Mouse (Mus musculus) urinary bladder, postnatal 25 days (tissue): ENCODE measurements at regions not wholly inside any gene's neighbourhood (a gene's known extent, or its start where the extent isn't known, plus 50 kb on each side); places are given as distances from the start of the nearest gene placed in this dataset.
"Not testable (repeated sequence)": the region's sequence is repeated elsewhere in the genome, so short reads cannot be mapped to it uniquely, and the experiment has no call there.

Experiments
- DNase-seq: peaks from one replicate; pipeline ENCODE4 v3.0.0; 2022; ENCODE audit warnings: low spot score

DNA sequence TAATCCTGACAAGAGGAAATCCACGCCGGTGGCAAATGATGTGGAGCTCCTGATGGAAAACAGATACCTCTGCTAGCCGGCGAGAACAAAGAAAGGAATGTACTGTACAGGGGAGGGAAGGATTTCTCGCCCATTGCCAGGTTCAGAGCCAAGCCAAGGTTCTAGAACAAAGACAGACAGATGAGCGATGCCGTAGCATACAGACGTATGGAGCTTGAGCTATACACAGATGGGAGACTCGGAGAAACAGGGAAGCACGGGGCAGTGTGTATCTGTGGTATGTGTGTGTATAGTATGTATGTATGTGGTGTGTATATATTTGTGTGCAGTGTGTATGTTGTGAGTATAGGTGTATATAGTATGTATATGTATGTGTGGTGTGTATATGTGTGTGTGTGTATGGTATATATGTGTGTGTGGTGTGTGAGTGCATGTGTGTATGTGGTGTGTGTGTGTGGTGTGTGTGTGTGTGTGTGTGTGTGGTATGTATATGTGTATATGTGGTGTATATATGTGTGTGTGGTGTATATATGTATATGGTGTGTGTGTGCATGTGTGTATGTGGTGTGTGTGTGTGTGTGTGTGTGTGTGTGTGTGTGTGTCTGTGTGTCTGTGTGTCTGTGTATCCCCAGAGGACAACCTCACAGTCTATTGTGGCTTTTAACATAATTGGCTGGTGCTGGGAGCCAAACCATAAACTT is 140.6 kb downstream of the Cand1 start:
- DNase-seq, result no peak

DNA sequence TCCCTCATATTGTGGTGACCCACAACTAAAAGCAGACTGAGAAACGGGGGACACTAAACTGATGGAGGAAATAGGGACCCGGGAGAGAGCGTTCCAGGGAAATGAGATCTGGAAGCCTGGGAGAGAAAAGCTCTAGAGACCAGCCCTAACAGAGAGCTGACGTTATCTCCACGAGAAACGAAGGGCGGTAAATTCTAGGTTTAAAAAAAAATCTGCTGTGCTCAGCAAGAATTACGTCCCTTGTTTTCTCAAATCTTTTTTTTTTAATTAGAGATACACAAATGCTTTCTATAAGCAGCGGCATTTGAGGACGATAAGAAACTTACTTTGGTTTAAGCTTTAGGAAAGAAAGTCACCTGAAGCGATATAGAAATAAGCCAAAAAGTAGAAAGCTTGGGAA is 145.7 kb downstream of the Cand1 start:
- no peak for DNase-seq

DNA sequence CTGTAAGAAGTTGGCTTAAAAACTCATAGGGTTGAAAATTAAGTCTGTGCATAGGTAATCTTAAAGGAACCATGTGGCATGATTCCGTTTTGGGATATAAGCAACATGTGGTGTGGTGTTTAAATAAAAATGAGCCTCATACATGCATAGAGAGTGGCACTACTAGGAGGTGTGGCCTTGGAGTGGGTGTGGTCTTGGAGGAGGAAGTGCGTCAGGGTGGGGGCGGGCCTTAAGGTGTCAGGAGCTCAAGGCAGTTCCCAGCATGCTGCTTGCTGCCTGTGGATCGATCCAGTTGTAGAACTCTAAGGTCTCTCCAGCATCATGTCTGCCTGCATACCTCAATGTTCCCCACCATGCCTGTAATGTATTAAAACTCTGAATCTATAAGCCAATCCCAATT is 152.0 kb downstream of the Cand1 start:
- no peak for DNase-seq

- DNase-seq, result no peak
Observed at GRCm38 (mm10) chr10:119087071-119087665, 152.7 kb downstream of the Cand1 start.

DNA sequence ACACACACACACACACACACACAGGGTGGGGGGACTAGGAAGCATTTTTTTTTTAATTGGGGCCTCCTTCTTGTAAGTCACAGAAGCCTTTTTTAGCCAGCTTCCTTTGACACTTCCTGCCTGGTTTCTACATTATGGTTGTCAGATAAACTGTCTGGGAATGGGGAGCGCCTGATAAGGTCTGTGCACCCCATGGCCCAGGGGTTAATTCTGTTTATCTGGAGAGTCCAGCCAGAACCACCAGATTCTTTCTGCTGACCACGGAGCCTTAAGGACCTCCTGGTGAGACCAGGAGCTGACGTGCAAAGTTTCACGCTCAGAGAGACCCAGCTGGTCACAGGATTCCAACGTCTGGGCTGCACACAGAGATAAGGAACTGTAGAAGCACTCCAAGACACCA is 153.4 kb downstream of the Cand1 start:
- DNase-seq, result no peak

- DNase-seq, result no peak
Observed at GRCm38 (mm10) chr10:119083431-119083830, 156.4 kb downstream of the Cand1 start.

- DNase-seq, result no peak
Observed at GRCm38 (mm10) chr10:119082861-119083260, 157.0 kb downstream of the Cand1 start.

GRCm38 (mm10) chr10:119081766-119082165 is 158.1 kb downstream of the Cand1 start:
- DNase-seq, result not testable (repeated sequence)

DNA sequence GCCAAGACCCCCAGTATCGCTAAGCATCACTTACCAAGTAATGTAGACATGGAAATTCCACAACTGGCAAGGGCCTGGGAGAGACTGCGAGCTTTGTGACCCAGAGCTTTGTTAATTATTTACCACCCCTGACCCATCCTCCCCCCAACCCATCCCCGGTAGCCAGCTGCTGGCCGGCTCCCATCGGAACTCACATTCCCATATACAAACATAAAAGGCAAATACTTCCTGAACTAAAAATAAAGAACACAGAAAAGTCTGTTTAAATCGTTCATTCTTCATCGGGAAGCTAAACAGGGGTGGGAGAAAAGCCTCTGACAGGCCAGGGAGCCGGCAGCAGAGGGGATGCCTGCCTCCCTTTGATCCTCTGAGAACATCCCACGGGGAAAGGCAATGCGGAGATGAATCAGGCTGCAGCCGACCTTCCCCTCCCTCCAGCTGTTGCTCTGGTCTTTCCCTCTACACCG is 163.7 kb downstream of the Cand1 start:
- DNase-seq, result no peak

GRCm38 (mm10) chr10:119074887-119075286 is 165.0 kb downstream of the Cand1 start:
- no peak for DNase-seq

DNA sequence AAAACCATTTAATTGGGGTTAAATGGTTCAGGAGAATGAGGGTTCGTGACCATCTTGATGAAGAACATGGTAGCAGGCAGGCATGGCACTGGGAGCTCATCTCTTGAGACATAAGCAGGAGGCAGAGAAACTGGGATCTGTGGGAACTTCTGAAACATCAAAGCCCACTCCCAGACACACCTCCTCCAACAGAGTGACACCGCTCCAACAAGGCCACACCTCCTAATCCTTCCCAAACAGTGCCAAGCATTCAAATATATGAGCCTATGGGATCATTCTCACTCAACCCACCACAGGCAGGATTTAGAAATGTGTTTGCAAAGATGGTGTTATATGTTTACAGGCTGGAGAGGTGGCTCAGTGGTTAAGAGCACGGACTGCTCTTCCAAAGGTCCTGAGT is 165.9 kb downstream of the Cand1 start:
- no peak for DNase-seq

DNA sequence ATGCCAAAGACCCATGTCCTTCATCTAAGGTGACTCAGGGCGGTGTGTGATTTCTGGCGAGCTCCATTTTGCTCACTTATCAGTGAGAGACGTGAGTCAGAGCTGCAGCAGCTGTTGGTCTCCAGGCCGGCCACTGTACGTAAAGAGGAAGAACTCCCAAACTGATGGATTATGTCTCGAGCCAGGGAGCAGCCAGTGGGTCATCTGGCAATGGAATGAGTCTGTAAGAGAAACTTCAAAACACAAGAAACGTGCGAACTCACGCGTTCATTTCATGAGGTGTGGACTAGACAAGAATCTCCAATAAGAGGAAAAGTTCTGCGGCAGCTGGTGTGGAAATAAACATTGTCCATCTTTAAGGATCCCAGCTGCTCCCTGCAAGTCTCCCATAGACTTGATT is 170.4 kb downstream of the Cand1 start:
- DNase-seq, result no peak

DNA sequence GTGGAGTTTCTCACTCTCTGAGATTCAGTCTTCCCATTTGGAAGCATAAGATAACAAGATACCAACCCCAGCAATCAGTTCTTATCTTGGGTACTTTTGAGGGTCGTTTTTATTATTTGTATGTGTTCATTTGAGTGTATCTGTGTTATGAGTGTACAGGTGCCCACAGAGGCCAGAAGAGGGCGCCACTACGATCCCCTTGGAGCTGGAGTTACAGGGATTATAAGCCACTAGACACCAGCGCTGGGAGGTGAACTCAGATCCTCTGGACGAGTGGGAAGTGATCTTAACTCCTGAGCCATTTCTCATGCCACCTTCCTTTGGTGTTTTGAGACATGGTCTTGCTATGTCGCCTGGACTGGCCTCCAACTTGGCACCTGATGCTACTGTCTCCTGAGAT is 172.0 kb downstream of the Cand1 start:
- DNase-seq, result no peak

- no peak for DNase-seq
Observed at GRCm38 (mm10) chr10:119067366-119067765, 172.5 kb downstream of the Cand1 start.

GRCm38 (mm10) chr10:119065974-119066373 is 173.9 kb downstream of the Cand1 start:
- peak; percentile 36 for DNase-seq

DNA sequence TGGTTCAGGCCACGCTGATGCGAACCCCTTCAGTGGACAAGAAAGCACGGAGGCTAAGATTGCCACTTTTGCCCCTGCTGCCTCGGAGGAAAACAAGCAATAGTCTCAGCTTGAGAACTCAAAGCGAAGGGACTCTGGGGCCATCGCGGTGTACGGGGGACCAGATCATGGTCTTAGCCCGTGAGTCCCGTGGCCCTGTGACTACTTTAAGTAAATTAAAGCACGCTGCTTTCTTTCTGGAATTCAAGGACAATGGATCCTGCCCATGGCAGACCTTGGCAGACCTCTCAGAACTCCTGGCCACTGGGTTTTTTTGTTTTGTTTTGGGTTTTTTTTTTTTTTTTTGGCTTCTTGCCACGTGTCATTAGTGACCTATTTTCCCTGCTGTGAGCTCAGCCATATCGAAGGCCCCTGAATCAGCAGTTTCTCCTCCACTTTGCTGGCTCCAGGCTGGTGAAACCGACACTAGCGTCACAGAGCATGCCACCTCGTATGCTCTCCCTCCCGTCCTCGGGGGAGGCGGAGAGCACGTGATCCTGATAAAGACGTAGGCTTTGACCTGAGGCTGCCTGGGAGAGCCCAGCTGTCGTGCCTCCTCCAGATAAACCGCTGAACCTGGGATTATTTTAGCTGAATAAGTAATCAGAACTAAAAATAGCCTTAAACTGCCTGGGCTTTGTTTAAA is 174.6 kb downstream of the Cand1 start:
- DNase-seq, result no peak

DNA sequence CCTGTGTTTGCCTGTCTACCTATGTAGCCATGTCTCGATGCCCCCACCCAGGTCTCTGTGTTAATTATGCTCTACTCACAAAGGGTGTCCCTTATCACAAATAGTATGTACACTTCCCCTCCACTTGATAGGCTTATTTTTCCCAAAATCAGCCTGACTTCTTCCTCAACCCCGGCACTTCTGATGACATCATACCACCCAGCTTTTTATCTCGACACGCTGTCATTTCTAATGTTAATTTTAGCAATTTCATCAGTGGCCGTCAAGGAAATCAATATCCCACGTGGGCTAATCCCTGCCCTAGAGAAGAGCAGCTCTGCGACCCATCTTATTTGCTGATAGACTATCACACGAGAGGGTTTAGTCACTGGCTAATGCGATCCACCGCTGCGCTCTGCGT is 175.6 kb downstream of the Cand1 start:
- no peak for DNase-seq

- no peak for DNase-seq
Observed at GRCm38 (mm10) chr10:119063209-119063699, 176.6 kb downstream of the Cand1 start.

DNA sequence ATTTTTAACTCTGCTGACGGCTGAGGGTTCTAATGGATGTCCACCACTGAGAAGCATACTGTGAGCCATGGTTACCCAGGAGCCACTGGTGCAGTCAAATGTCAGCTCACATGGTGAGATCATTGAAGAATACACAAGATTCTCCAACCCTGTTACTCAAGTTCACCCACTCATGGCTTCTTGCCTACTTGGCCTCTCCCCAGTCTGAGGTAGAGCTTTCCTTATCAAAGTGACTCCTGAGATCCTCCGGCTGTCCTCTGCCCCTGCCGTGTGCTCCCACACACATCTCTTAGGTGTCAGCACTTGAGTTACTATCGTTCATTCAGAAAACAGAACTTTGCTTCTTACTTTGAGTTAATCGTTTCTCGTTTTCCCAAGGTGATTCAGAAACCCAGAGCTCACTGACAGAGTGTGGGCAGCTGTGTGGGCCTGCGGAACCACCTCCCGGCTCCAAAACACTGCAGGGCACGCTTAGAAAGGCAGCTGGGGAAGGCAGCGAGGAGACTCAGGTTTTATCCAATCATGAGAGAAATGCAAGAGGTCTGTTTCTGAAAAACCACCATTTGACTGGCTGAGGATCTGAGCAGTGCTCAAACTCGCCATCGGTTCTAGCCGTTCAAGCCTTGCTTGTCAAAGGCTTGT is 177.8 kb downstream of the Cand1 start:
- DNase-seq, result no peak

GRCm38 (mm10) chr10:119061349-119061850 is 178.5 kb downstream of the Cand1 start:
- no peak for DNase-seq

DNA sequence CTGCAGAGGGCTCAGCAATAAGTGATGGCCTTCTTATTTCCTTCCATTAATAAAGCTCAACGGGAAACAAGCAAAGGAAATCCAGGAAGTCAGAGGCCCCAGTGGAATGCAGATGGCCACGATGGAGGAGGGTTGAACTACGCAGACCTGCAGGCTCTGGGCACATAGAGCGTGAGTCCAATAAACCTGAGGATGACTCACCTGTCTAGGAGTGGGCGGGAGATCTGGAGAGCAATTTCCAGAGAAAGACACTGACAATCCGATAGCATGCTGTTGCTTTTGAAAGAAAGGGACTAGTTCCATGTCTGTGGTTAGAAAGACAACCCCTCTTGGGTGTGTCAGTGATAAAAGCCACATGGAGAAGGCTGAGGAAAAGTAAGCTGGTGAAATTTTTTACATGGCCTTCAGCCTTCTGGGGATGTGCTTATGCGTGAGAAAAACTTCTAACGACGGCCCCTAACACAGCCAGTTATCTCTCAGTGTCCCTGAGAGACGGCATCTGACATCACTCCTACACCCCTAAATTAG is 181.3 kb downstream of the Cand1 start:
- DNase-seq, result no peak

DNA sequence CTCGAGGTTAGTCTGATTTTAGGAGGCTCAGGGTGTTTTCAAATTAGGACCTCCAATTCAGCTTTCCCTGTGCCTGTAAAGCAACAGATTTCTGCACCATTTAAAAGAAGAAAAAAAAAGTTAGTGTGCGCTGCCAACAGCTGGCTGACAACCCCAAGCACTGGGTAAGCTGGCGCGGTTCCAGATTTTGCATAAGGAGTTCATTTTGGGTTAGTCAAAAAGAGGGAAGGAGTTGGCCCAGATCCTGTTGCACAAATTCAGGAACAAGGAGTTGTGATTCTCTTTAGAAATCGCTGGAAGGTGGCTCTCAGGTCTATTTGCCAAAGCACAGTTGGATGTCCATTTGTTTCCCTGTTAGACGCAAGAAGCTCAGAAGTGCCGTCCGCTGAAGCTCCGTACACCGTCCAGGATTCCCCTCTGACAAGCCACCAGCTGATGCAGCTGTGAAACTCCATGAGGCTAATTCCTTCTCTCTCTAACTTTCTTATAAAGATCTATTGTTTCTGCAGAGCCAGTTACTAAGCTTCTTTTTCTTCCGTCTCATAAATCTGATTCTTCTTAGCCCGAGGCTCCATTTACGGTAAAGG is 184.6 kb downstream of the Cand1 start:
- DNase-seq, result peak; percentile 41
